In genomic region chr6:31339948-31340250, GRCm38 (mm10) we compare ENCODE assay signal across 14 mouse cellular contexts. TPM values are rescaled to one million over a fixed set of nuclear protein-coding genes. Genes with fewer than 3 reads are reported as not detected.
DNase-seq lines count a peak whose midpoint lies in the region; ATAC-seq and TF ChIP-seq lines count a peak whose summit lies in the region.
"Had no signal": no experiment of that assay in that cellular context is flagged by ENCODE, and none has a peak within 500 bp of the region (broad histone marks: within the 10 kb centered on the region; RNA-seq: fewer than 3 reads in every experiment).

No protein-coding gene starts in this region.

- no peaks in the 10 kb centered on the region for H3K79me2 ChIP-seq in liver, adult 2 months (ENCODE audit: control insufficient read depth, insufficient read depth, low read length)

- peak; percentile 67 for ATAC-seq in forebrain, postnatal 0 days
- no peak for ATAC-seq in forebrain, embryonic 13.5 days
- no peak; the same call in 1 of the 2 replicates for ATAC-seq in midbrain, embryonic 16.5 days
- ATAC-seq in kidney, embryonic 14.5 days (ENCODE audit: low FRiP score, low TSS enrichment): no peak

- no peak for DNase-seq in forebrain, postnatal 0 days
- DNase-seq in liver, adult 2 months (ENCODE audit: extremely low read depth, low read depth, low spot score): peak; percentile 47
- DNase-seq in liver (no peak), NIH3T3 (ENCODE audit: low read depth) (peak; percentile 74)
- no peak for DNase-seq in frontal cortex, postnatal 36 days (ENCODE audit: low spot score in 2 of 2)
- DNase-seq: adrenal gland, postnatal 14 days; gastrocnemius, postnatal 14 days; kidney, postnatal 14 days; thymus, postnatal 25 days had no signal

- TF ChIP-seq POLR2A in liver, adult 2 months (IDR thresholded peaks at IDR 0.05; ENCODE audit: extremely low read depth, insufficient read depth, low read length): no peak

- H3K9me3 ChIP-seq in forebrain, postnatal 0 days (ENCODE audit: low read length): no peaks in the 10 kb centered on the region
- no peaks in the 10 kb centered on the region for H3K9me3 ChIP-seq in forebrain, embryonic 13.5 days (replicated peaks)
- H3K9me3 ChIP-seq in midbrain, embryonic 16.5 days (replicated peaks; ENCODE audit: control insufficient read depth, low read length, poor library complexity, severe bottlenecking): no peaks in the 10 kb centered on the region
- peaks cover 2% of the 10 kb centered on the region; the same call in 1 of the 2 replicates for H3K9me3 ChIP-seq in kidney, embryonic 14.5 days (ENCODE audit: control insufficient read depth, low read length)
- H3K9me3 ChIP-seq: liver, embryonic 15.5 days had no signal

- H3K36me3 ChIP-seq in forebrain, postnatal 0 days (ENCODE audit: insufficient read depth): no peaks in the 10 kb centered on the region
- no peaks in the 10 kb centered on the region for H3K36me3 ChIP-seq in forebrain, embryonic 13.5 days (ENCODE audit: poor library complexity, severe bottlenecking)
- H3K36me3 ChIP-seq in liver, adult 2 months (ENCODE audit: control insufficient read depth, insufficient read depth, low read length): peaks cover 2% of the 10 kb centered on the region
- no peaks in the 10 kb centered on the region for H3K36me3 ChIP-seq in midbrain, embryonic 16.5 days (ENCODE audit: control insufficient read depth, insufficient read depth, low read length)
- no peaks in the 10 kb centered on the region for H3K36me3 ChIP-seq in kidney, embryonic 14.5 days (ENCODE audit: control insufficient read depth, insufficient read depth, low read length)
- H3K36me3 ChIP-seq: liver, embryonic 15.5 days had no signal

- H3K27me3 ChIP-seq in forebrain, postnatal 0 days (ENCODE audit: insufficient read depth, low read length): no peaks in the 10 kb centered on the region
- H3K27me3 ChIP-seq in forebrain, embryonic 13.5 days: no peaks in the 10 kb centered on the region
- no peaks in the 10 kb centered on the region for H3K27me3 ChIP-seq in liver, adult 2 months (ENCODE audit: control insufficient read depth, insufficient read depth, low read length)
- no peaks in the 10 kb centered on the region for H3K27me3 ChIP-seq in midbrain, embryonic 16.5 days (ENCODE audit: control insufficient read depth, insufficient read depth, low read depth, low read length)
- H3K27me3 ChIP-seq in kidney, embryonic 14.5 days (ENCODE audit: control insufficient read depth, insufficient read depth, low read length): no peaks in the 10 kb centered on the region
- H3K27me3 ChIP-seq: liver, embryonic 15.5 days had no signal

- no peak overlapping the region for H3K4me3 ChIP-seq in forebrain, postnatal 0 days (ENCODE audit: low read depth, low read length)
- no peak overlapping the region for H3K4me3 ChIP-seq in forebrain, embryonic 13.5 days
- H3K4me3 ChIP-seq in liver, adult 2 months (ENCODE audit: insufficient read depth, low read depth, low read length): no peak overlapping the region
- H3K4me3 ChIP-seq in midbrain, embryonic 16.5 days (ENCODE audit: low read depth, low read length): no peak overlapping the region
- H3K4me3 ChIP-seq in kidney, embryonic 14.5 days (ENCODE audit: low read length): no peak overlapping the region
- H3K4me3 ChIP-seq: erythroblast, embryonic 14.5 days; liver, embryonic 15.5 days had no signal

- 0 out of 2 replicates have a peak overlapping the region, but pooled peaks have one; percentile 35 for H3K27ac ChIP-seq in forebrain, postnatal 0 days (ENCODE audit: low read depth, low read length)
- H3K27ac ChIP-seq in forebrain, embryonic 13.5 days: no peak overlapping the region
- H3K27ac ChIP-seq in liver, adult 2 months (replicated peaks; ENCODE audit: insufficient read depth, low read depth, low read length): no peak overlapping the region
- peak overlapping the region; percentile 83 for H3K27ac ChIP-seq in midbrain, embryonic 16.5 days (ENCODE audit: low read length)
- no peak overlapping the region for H3K27ac ChIP-seq in kidney, embryonic 14.5 days (ENCODE audit: low read depth, low read length)
- H3K27ac ChIP-seq: liver, embryonic 15.5 days had no signal

- TF ChIP-seq CTCF in forebrain, postnatal 0 days (IDR thresholded peaks at IDR 0.05; ENCODE audit: low read depth): no peak
- TF ChIP-seq CTCF in liver, adult 2 months (IDR thresholded peaks at IDR 0.05; ENCODE audit: low read depth, low read length): no peak

- no peak overlapping the region for H3K4me2 ChIP-seq in forebrain, postnatal 0 days (ENCODE audit: low read depth)
- no peak overlapping the region for H3K4me2 ChIP-seq in forebrain, embryonic 13.5 days
- peak overlapping the region; percentile 19; the same call in 1 of the 2 replicates for H3K4me2 ChIP-seq in midbrain, embryonic 16.5 days (ENCODE audit: low read length)
- no peak overlapping the region for H3K4me2 ChIP-seq in kidney, embryonic 14.5 days (replicated peaks; ENCODE audit: low read depth, low read length)
- H3K4me2 ChIP-seq: liver, embryonic 15.5 days had no signal

- H3K4me1 ChIP-seq in forebrain, postnatal 0 days (ENCODE audit: insufficient read depth): peaks cover 15% of the 10 kb centered on the region
- 0 out of 2 replicates have a peak, but pooled peaks cover 3% of the 10 kb centered on the region for H3K4me1 ChIP-seq in forebrain, embryonic 13.5 days
- H3K4me1 ChIP-seq in liver, adult 2 months (ENCODE audit: control insufficient read depth, insufficient read depth, low read length): peaks cover 8% of the 10 kb centered on the region
- peaks cover 13% of the 10 kb centered on the region for H3K4me1 ChIP-seq in midbrain, embryonic 16.5 days (ENCODE audit: control insufficient read depth, insufficient read depth, low read length)
- H3K4me1 ChIP-seq in kidney, embryonic 14.5 days (ENCODE audit: control insufficient read depth, insufficient read depth, low read length): no peaks in the 10 kb centered on the region
- H3K4me1 ChIP-seq: liver, embryonic 15.5 days had no signal

- 0 out of 2 replicates have a peak overlapping the region, but pooled peaks have one; percentile 18 for H3K9ac ChIP-seq in forebrain, postnatal 0 days
- no peak overlapping the region for H3K9ac ChIP-seq in forebrain, embryonic 13.5 days
- H3K9ac ChIP-seq in liver, adult 2 months (ENCODE audit: low read depth, low read length): no peak overlapping the region
- H3K9ac ChIP-seq in midbrain, embryonic 16.5 days (ENCODE audit: low read depth, low read length): no peak overlapping the region
- H3K9ac ChIP-seq in kidney, embryonic 14.5 days (ENCODE audit: low read depth, low read length): no peak overlapping the region
- H3K9ac ChIP-seq: liver, embryonic 15.5 days had no signal

- WGBS in forebrain, postnatal 0 days: 32% methylated on average over 1 of the region's 1 CpGs
- WGBS in forebrain, embryonic 13.5 days: 28% methylated on average over 1 of the region's 1 CpGs
- WGBS in liver, adult 2 months: 23% methylated on average over 1 of the region's 1 CpGs
- 29% methylated on average over 1 of the region's 1 CpGs for WGBS in midbrain, embryonic 16.5 days
- WGBS in kidney, embryonic 14.5 days: 24% methylated on average over 1 of the region's 1 CpGs

RNA-seq across cellular contexts. Expression of gene Mkln1, which starts 58.6 kb away (rescaled TPM):
- 93.2 and 119 TPM in 2 replicates for total RNA-seq in forebrain, postnatal 0 days (2014; rRNA removed)
- polyA plus RNA-seq in forebrain, postnatal 0 days (2015; fragmentation: Nextera tagmentation; extraction: Ambion mirVana): 84.1 and 93.5 TPM in 2 replicates
- polyA plus RNA-seq in forebrain, embryonic 13.5 days (2015; fragmentation: Nextera tagmentation; extraction: Ambion mirVana): 156 and 182 TPM in 2 replicates
- 120 and 122 TPM in 2 replicates for total RNA-seq in liver, adult 2 months (2014; rRNA removed)
- polyA plus RNA-seq in liver, adult 2 months (2012; rRNA removed): 57.7 and 67.0 TPM in 2 replicates
- polyA plus RNA-seq in midbrain, embryonic 16.5 days (2015; fragmentation: Nextera tagmentation; extraction: Ambion mirVana): 128 TPM in 2 replicates
- 155 and 212 TPM in 2 replicates for polyA plus RNA-seq in kidney, embryonic 14.5 days (2014; fragmentation: Nextera tagmentation; extraction: Ambion mirVana)

Comparison
In these comparisons a context has a peak if more than half of its experiments do, and no peak if none do; other contexts are left out.
1. DNase-seq: peak in liver, adult 2 months (single experiment) and NIH3T3 (single experiment); none in forebrain, postnatal 0 days (single experiment), liver (single experiment) and frontal cortex, postnatal 36 days (0 of 2).
2. H3K27ac ChIP-seq: peak in forebrain, postnatal 0 days (single experiment) and midbrain, embryonic 16.5 days (single experiment); none in forebrain, embryonic 13.5 days (single experiment), liver, adult 2 months (single experiment) and kidney, embryonic 14.5 days (single experiment).